Mouse (Mus musculus) fibroblast of lung, adult 2 months (primary cell): ENCODE measurements around the gene Arl10.

ENCODE experiments used
- DNase-seq: peaks from one replicate; pipeline ENCODE4 v3.0.0-alpha.2; 2011; ENCODE audit warnings: low read depth

The Arl10 gene

GRCm38 (mm10) chr13:54616998-54617397, 42.2 kb downstream of the Arl10 start:
- DNase-seq, result no peak

- DNase-seq, result peak; percentile 86
These were observed 46.5 kb downstream of the Arl10 start, which contains the start of gene Faf2 for GRCm38 (mm10) chr13:54621155-54621932. Faf2 (plus strand) TSS chr13:54621784.

DNA sequence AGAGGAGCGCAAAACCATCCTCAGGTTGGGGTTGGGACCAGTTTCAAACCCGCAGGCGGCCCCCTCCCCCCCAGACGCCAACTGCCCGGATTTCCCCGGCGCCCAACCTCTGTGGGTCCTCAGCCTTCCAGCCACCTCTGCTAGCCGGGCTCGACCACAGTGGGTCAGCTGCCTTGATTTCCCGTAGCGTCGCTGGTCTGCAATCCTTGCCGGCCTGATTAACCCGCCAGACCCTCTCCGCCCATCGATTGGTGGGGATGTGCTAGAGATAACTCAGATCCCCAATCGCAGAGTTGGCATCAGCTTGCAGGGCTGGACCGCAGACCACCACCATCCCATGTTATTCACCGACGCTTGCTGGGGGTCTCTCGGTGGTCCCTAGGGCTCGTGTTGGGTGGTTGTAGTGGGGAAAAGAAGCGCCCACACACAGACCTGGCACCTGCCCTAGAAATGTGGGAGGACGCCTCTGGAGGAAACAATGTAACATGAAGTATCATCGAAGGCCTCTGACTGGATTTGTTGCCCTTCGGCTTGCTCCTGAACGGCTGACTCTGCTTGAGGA, 47.2 kb downstream of the Arl10 start:
- DNase-seq, result no peak

- DNase-seq, result peak; percentile 91
These were observed 54.3 kb downstream of the Arl10 start for GRCm38 (mm10) chr13:54629128-54629527.
